Mouse (Mus musculus) limb, embryonic 13.5 days (tissue): ENCODE measurements around the gene Pidd1. TPM values are rescaled to one million over a fixed set of nuclear protein-coding genes. Genes with fewer than 3 reads are reported as not detected.
A peak's percentile ranks its signal among the peaks of the same experiment; 100 is the strongest.

ENCODE experiments used
- ATAC-seq: fragments of 200-750 bp; cut with Nextera tagmentation; 2 replicates; pipeline ENCODE4 v1.8.0; 2017; ENCODE audit warnings: low read depth, moderate number of reproducible peaks, moderate TSS enrichment; ENCODE audit not compliant: low FRiP score
- H3K27ac ChIP-seq: fragments of 300-500 bp; sonication (generic); 2 replicates; pipeline ENCODE4 v1.5.1; 2015; ENCODE audit warnings: inconsistent platforms, mild to moderate bottlenecking, moderate library complexity
- H3K27me3 ChIP-seq: fragments of 300-500 bp; sonication (generic); 2 replicates; pipeline ENCODE4 v1.6.1; 2015; ENCODE audit warnings: mild to moderate bottlenecking, inconsistent platforms
- H3K36me3 ChIP-seq: fragments of 300-500 bp; sonication (generic); 2 replicates; pipeline ENCODE4 v1.6.1; 2015; ENCODE audit warnings: inconsistent platforms, mild to moderate bottlenecking, moderate library complexity
- H3K4me1 ChIP-seq: fragments of 300-500 bp; sonication (generic); 2 replicates; pipeline ENCODE4 v1.6.1; 2015; ENCODE audit warnings: inconsistent platforms
- H3K4me2 ChIP-seq: fragments of 300-500 bp; sonication (generic); replicated peaks from 2 replicates; pipeline ENCODE4 v1.6.1; 2015; ENCODE audit warnings: inconsistent platforms, mild to moderate bottlenecking, moderate library complexity
- H3K4me3 ChIP-seq: fragments of 300-500 bp; sonication (generic); 2 replicates; pipeline ENCODE4 v1.5.1; 2015; ENCODE audit warnings: moderate library complexity, mild to moderate bottlenecking, inconsistent platforms
- H3K9ac ChIP-seq: fragments of 300-500 bp; sonication (generic); 2 replicates; pipeline ENCODE4 v1.6.1; 2015; ENCODE audit warnings: mild to moderate bottlenecking, inconsistent platforms
- H3K9me3 ChIP-seq: fragments of 300-500 bp; sonication (generic); 2 replicates; pipeline ENCODE4 v1.6.1; 2016; ENCODE audit warnings: inconsistent platforms
- WGBS: fragments of 180-500 bp; shearing (Covaris S2); methylation state at CpG from one replicate; pipeline ENCODE4 v1.1.7; 2015; 5-methylcytosine and 5-hydroxymethylcytosine counted together
- polyA plus RNA-seq: library from polyadenylated mRNA; unstranded; fragments of >200 nt; fragmentation: Nextera tagmentation; extraction: Ambion mirVana; gene quantifications from 2 replicates; pipeline ENCODE4 v1.2.1, GENCODE M21; 2015

Pidd1 gene
- 11.7 and 12.0 TPM in 2 replicates for polyA plus RNA-seq

DNA sequence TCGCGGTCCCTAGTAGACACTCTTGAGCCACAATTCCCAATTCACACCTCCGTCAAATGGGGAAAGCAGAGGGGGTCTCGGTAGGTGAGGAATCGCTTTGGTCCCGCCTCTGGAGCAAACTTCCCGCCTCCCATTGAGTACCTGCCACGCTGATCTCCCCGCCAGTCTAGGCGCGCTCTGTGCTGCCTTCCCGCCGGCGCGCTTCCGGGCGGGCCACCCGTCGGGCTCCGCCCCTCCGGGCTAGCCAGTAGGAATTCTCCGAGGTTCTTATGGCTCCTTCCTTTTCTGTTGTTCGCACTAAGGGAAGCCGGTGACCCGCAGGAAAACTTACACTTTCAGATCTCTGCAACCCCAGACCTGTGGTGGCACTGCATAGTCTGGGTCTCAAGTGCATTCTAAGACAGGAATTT is at the start of gene Pidd1:
Pidd1 (minus strand) TSS at position 198 of the 410 bp plus-strand sequence.
- peak within 1 kb of the TSS; percentile 75 for H3K9ac ChIP-seq
- ATAC-seq: peak; percentile 33
- H3K27me3 ChIP-seq: no peaks in the 10 kb centered on the region
- peak within 1 kb of the TSS; percentile 52 for H3K4me3 ChIP-seq
- peaks cover 41% of the 10 kb centered on the region for H3K36me3 ChIP-seq
- peak within 1 kb of the TSS; percentile 73 for H3K27ac ChIP-seq
- under 1% methylated on average over 25 of the region's 25 CpGs for WGBS
- no peaks in the 10 kb centered on the region for H3K9me3 ChIP-seq
- H3K4me1 ChIP-seq: peaks cover 40% of the 10 kb centered on the region
- H3K4me2 ChIP-seq: peak within 1 kb of the TSS; percentile 88

DNA sequence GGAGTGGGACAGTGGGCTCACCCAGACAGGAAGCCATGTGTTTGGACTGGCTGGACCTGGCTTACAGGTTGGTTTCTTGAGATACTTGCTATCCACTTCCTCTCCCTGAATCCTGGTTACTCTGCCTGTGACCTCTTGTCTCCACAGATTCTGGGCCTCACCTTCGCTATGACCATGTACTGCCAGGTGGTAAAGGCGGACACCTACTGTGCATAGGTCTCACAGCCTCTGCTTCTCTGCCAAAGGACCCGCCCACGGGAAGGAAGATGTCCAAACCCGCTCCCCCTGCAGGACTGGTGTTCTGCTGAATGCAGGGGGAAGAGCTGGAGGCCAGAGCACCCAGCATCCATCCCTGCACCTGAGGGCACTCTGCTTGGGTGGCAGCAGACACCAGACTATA is 48.9 kb upstream of the Pidd1 start:
- H3K36me3 ChIP-seq: peaks cover 55% of the 10 kb centered on the region
- no peaks in the 10 kb centered on the region for H3K9me3 ChIP-seq
- 83% methylated on average over 5 of the region's 5 CpGs for WGBS
- no peak for ATAC-seq
- no peak overlapping the region for H3K27ac ChIP-seq
- H3K9ac ChIP-seq: no peak overlapping the region
- no peak overlapping the region for H3K4me3 ChIP-seq
- no peak overlapping the region for H3K4me2 ChIP-seq
- no peaks in the 10 kb centered on the region for H3K27me3 ChIP-seq
- H3K4me1 ChIP-seq: no peaks in the 10 kb centered on the region

DNA sequence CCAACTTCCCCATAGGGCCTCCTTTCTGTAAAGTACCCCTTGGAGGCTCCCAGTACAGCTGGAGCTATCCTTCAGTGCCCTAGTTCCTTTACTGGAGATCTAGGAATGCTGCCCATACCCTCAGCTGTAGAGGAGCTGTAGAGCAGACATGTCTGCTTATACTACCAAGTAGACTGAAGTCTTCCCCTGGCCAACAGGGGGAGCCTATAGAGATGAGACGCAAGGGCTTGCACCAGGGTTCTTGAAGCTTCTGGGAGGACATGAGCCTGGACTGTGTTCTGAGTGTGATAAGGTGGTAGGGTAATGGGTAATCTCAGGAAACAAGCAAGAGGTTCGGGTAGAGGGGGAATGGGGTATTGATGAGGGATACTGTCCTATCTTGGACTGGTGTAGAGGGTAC is 47.3 kb upstream of the Pidd1 start:
- no peaks in the 10 kb centered on the region for H3K9me3 ChIP-seq
- 79% methylated on average over 2 of the region's 2 CpGs for WGBS
- H3K4me2 ChIP-seq: no peak overlapping the region
- H3K4me1 ChIP-seq: no peaks in the 10 kb centered on the region
- no peak overlapping the region for H3K4me3 ChIP-seq
- H3K27ac ChIP-seq: no peak overlapping the region
- no peaks in the 10 kb centered on the region for H3K27me3 ChIP-seq
- H3K9ac ChIP-seq: no peak overlapping the region
- peaks cover 52% of the 10 kb centered on the region for H3K36me3 ChIP-seq
- no peak for ATAC-seq

- Histone ChIP-seq H3K4me1 (peaks cover 7% of the 10 kb centered on the region), H3K9ac (no peak overlapping the region), H3K9me3 (no peaks in the 10 kb centered on the region), H3K4me3 (no peak overlapping the region), H3K27me3 (peaks cover 23% of the 10 kb centered on the region), H3K4me2 (no peak overlapping the region), H3K27ac (no peak overlapping the region), H3K36me3 (peaks cover 16% of the 10 kb centered on the region)
- ATAC-seq: no peak
- WGBS: 77% methylated on average over 7 of the region's 7 CpGs
Measured at GRCm38 (mm10) chr7:141487141-141487540, 43.3 kb upstream of the Pidd1 start.

DNA sequence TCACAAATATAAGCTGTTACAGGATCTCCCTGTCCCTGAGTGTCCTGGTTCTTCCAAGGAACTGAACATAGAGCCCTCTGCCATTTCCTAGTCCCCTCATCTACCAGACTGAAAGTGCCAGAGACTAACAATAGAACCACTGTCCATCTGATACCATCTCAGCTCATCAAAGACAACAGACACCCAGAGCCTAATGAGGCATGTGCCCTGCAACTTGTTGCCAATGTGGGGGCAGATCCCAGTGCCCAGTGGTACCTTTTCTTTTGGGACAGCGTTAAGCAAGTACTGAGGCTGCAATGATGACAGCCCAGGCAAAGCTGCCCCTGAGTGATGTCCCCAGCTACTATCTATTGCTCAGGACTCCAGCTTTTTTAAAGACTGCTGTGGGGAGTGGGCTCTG is 42.4 kb upstream of the Pidd1 start:
- no peak for ATAC-seq
- WGBS: 94% methylated on average over 1 of the region's 1 CpGs
- H3K27me3 ChIP-seq: peaks cover 32% of the 10 kb centered on the region
- H3K27ac ChIP-seq: no peak overlapping the region
- H3K36me3 ChIP-seq: peaks cover 9% of the 10 kb centered on the region
- no peaks in the 10 kb centered on the region for H3K9me3 ChIP-seq
- H3K9ac ChIP-seq: no peak overlapping the region
- peaks cover 16% of the 10 kb centered on the region for H3K4me1 ChIP-seq
- no peak overlapping the region for H3K4me3 ChIP-seq
- no peak overlapping the region for H3K4me2 ChIP-seq

GRCm38 (mm10) chr7:141485606-141486005 is 41.8 kb upstream of the Pidd1 start:
- ATAC-seq: no peak
- WGBS: 75% methylated on average over 2 of the region's 2 CpGs

GRCm38 (mm10) chr7:141485186-141485585 is 41.4 kb upstream of the Pidd1 start:
- no peaks in the 10 kb centered on the region for H3K36me3 ChIP-seq
- H3K9me3 ChIP-seq: no peaks in the 10 kb centered on the region
- H3K4me1 ChIP-seq: peaks cover 21% of the 10 kb centered on the region
- WGBS: 65% methylated on average over 2 of the region's 2 CpGs
- H3K4me3 ChIP-seq: no peak overlapping the region
- ATAC-seq: no peak
- H3K27me3 ChIP-seq: peaks cover 40% of the 10 kb centered on the region
- no peak overlapping the region for H3K4me2 ChIP-seq
- H3K9ac ChIP-seq: no peak overlapping the region
- no peak overlapping the region for H3K27ac ChIP-seq

More at GRCm38 (mm10) chr7:141485606-141486005, 41.8 kb upstream of the Pidd1 start:
- peaks cover 2% of the 10 kb centered on the region; the same call in 1 of the 2 replicates for H3K36me3 ChIP-seq
- peaks cover 21% of the 10 kb centered on the region for H3K4me1 ChIP-seq
- no peak overlapping the region for H3K9ac ChIP-seq
- H3K4me3 ChIP-seq: no peak overlapping the region
- peaks cover 37% of the 10 kb centered on the region for H3K27me3 ChIP-seq
- H3K4me2 ChIP-seq: no peak overlapping the region
- no peak overlapping the region for H3K27ac ChIP-seq
- no peaks in the 10 kb centered on the region for H3K9me3 ChIP-seq

DNA sequence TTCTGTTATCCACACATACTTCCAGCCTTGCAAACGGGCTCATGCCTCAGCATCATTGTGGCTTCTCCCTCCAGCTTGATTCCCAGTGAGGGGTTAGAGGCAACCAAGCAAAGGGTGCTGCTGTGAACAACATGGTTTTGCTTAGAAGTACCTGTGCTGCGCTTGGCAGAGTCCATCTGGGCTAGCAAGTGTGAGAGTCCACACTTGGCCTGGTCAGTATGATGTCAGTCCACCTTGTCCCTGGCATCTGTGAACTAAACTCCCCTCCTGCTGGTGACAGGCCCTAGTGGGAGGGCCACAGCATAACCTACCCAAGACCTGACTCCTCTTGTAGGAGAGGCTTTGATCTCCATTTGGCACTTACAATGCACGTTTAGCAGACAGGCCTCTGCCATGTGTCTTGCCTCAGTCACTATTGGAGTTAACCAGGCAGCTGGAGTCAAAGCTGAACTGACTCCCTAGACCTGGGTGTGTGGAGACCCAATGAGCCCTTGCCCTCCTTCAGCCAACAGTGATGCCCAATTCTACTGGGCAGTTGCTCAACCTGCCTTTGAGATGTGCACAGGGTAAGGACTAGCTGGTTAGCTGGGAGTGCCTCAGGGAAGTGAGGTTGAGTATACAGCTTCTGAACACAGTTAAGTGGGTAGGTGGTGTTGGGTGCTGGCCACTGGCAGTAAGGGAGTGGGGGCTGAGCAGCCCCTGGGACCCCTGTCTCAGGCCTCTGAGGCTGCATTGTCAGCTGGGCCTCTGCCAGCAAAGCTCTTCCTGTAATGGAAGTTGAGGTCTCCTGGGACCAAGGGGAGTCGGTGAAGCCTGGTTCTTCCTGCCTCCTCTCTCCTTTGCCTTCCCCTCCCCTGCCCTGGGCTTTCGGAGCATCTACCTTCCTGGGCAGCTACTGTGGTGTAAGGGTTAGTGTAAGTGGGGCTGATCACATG is 40.6 kb upstream of the Pidd1 start:
- peaks cover 40% of the 10 kb centered on the region for H3K27me3 ChIP-seq
- ATAC-seq: no peak
- no peak overlapping the region for H3K27ac ChIP-seq
- no peaks in the 10 kb centered on the region for H3K9me3 ChIP-seq
- H3K36me3 ChIP-seq: no peaks in the 10 kb centered on the region
- H3K4me2 ChIP-seq: no peak overlapping the region
- no peak overlapping the region for H3K4me3 ChIP-seq
- H3K4me1 ChIP-seq: peaks cover 21% of the 10 kb centered on the region
- 64% methylated on average over 5 of the region's 5 CpGs for WGBS
- no peak overlapping the region for H3K9ac ChIP-seq

GRCm38 (mm10) chr7:141483114-141483653 is 39.4 kb upstream of the Pidd1 start:
- Histone ChIP-seq H3K36me3 (no peaks in the 10 kb centered on the region), H3K4me3 (0 out of 2 replicates have a peak overlapping the region, but pooled peaks have one; percentile 62), H3K27me3 (peaks cover 40% of the 10 kb centered on the region), H3K4me2 (peak overlapping the region; percentile 99; the same call in 1 of the 2 replicates), H3K9ac (no peak overlapping the region), H3K9me3 (no peaks in the 10 kb centered on the region), H3K27ac (no peak overlapping the region), H3K4me1 (peaks cover 25% of the 10 kb centered on the region)
- WGBS: 67% methylated on average over 6 of the region's 6 CpGs
- no peak for ATAC-seq

DNA sequence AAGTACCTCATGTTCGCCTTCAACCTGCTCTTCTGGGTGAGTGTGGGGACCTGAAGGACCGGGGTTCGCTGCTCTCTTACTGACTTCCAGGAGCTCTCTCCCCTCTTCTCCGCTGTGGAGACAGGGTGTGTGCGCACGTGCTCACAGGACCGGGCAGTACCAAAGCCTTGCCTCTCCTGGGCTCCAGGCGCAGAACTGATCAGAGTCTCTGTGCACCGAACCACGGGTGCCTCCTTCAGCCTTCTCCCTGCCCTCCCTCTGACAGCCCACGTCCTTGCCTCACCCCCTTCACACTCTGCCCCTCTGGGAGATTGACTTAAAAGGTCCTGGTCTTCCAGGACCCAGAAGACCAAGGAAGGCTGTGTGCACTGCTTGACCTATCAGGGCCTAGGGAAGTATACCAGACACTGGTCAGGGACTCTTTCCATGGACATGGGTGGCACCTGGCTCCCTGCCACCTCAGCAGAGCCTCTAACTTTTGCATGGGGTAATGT is 38.8 kb upstream of the Pidd1 start:
- ATAC-seq: no peak
- Histone ChIP-seq H3K4me1 (peaks cover 31% of the 10 kb centered on the region), H3K9ac (peak overlapping the region; percentile 67), H3K4me3 (peak overlapping the region; percentile 62), H3K4me2 (peak overlapping the region; percentile 99), H3K27ac (no peak overlapping the region), H3K36me3 (no peaks in the 10 kb centered on the region), H3K27me3 (peaks cover 40% of the 10 kb centered on the region), H3K9me3 (no peaks in the 10 kb centered on the region)
- 5% methylated on average over 11 of the region's 11 CpGs for WGBS

DNA sequence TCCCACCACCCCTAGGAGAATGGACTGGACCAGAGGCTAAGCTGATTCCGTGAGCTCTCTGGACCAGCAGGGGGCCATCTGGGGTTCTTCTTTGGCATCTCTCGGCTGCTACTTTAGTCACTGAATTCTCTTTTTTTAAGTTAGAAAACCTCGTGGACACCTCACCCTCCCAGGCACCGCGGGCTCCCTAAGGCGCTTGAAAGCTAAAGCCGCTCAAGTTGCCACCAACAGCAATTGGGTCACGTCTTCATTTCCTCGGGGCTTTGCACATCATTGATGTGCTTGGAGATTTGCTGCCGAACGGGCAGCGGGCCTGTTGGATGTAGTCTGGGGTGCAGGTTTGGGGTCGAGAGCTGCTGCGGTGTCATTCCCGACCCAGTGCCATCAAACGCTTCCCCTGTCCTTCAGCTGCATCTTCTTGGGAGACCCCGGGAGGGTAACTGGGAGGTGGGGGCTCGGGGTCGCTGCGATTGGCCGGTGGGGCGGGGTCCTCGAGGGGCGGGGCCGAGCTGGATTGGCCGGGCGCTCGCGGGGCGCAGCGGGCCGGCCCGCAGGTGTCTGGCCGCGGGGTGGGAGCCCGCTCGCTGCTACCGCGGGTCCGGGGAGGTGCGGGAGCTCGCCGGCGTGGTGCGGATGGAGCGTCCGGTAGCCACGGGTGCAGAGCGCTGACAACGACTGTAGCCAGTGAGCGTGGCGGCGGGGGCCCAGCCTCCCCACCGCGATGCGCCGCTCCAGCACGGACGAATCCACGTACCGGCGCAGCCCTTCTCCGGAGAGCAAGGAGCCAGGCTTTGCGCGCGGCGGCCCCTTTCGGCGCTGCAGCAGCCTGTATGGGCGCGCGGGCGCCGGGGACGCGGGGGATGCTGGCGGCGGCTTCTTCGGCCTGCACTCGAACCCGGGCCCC is 37.9 kb upstream of the Pidd1 start:
- peaks cover 39% of the 10 kb centered on the region for H3K4me1 ChIP-seq
- H3K9ac ChIP-seq: peak overlapping the region; percentile 67
- H3K4me3 ChIP-seq: peak overlapping the region; percentile 62
- H3K9me3 ChIP-seq: no peaks in the 10 kb centered on the region
- ATAC-seq: peak; percentile 20
- no peak overlapping the region for H3K27ac ChIP-seq
- H3K4me2 ChIP-seq: peak overlapping the region; percentile 99
- H3K36me3 ChIP-seq: no peaks in the 10 kb centered on the region
- peaks cover 40% of the 10 kb centered on the region for H3K27me3 ChIP-seq
- under 1% methylated on average over 77 of the region's 81 CpGs for WGBS
